Mouse (Mus musculus) kidney, adult 9 months (tissue): ENCODE results near the gene Mapk1ip1.

Source experiments
- DNase-seq: peaks from one replicate; pipeline ENCODE4 v3.0.0; 2022

Gene Mapk1ip1

DNA sequence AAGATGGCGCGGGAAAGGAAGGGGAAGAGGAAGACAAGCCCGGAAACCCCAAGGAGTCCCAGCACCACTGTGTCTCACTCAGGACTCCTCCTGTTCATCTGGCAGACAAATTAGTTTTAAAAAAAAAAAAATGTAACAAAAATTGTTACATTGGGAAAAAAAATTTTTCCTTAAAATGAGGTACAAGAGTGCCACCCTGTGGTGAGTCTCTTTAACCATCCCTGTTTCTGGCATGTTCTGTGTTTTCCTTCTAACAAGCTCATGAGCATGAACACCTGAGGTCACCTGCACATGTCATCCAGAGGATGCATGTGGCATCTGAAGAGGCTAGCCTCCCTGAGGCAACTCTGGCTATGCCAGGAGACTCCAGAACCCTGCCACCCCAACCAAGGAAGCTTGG lies 11.0 kb downstream of the Mapk1ip1 start:
- no peak for DNase-seq

GRCm38 (mm10) chr7:138827812-138828211 lies 18.3 kb downstream of the Mapk1ip1 start:
- peak; percentile 31 for DNase-seq

DNA sequence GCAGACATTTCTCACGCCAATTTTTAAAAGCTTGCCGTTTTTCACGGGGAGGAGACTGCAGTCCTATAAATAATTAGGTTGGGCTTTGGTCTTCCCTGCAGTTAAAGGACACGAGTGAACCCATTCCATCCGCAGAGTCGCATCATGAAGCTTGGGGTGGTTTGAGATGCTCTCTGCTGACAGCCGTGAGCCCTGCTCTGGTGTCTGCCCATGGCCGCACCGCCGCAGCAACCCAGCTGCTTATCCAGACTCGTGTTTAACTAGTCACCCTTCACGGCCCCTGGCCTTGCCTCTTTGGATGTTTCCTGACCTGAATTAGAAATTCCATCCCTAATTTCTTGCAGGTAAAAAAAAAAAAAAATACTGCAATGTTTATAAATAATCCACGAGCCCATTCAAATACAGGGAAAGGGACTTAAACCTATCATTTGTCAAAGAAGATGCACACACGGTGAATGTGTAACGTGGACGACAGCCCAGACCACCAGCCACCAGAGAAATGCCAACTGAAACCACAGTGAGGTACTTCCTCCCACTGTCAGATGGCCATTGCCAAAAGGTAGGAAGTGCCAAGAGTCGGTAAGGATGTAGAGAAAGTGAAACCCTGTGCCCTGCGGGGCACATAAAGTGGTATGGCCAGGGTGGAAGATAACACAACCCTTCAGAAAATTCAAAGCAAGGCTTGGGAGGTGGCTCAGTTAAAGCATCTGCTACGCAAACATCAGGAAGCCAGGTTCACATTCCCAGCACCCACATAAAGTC lies 20.9 kb downstream of the Mapk1ip1 start:
- DNase-seq = no peak

DNA sequence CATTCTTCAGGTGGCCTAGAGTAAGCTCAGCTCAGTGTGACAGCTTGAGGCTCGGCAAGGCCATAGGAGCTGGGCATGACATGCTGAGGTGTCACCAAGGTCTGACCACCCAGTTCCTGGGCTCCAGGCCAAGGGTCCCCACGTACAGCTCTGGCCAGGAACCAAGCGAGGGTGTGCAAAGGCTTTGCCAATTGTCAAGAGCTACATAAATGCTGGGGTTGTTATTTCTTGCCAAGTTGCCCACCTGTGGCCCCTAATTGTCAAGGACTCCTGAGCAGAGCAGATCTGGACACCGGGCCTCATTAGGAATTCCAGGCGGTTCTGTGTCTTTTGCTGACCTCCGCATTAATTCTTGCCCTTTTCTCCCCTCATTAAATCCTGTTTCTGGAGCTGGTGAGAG lies 21.6 kb downstream of the Mapk1ip1 start:
- no peak for DNase-seq

DNA sequence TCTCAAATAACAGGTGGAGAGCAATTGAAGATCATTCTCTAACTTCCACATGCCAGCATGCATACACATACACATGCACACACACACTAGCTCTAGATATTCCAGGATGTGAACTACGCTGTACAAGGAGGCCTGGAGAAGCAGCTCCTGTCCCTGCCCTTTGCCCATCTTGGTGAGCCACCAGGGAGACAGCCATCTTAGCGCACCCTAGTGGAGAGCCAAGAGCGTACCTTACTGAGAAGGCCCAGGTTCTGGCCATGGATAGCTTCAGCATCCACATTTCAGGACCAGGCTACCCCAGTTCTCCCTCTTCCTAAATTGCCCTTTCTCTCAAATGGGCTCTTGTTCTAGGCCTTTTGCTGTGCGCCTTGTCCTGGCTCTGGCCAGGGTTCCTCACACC lies 27.8 kb downstream of the Mapk1ip1 start:
- DNase-seq = peak; percentile 31

DNA sequence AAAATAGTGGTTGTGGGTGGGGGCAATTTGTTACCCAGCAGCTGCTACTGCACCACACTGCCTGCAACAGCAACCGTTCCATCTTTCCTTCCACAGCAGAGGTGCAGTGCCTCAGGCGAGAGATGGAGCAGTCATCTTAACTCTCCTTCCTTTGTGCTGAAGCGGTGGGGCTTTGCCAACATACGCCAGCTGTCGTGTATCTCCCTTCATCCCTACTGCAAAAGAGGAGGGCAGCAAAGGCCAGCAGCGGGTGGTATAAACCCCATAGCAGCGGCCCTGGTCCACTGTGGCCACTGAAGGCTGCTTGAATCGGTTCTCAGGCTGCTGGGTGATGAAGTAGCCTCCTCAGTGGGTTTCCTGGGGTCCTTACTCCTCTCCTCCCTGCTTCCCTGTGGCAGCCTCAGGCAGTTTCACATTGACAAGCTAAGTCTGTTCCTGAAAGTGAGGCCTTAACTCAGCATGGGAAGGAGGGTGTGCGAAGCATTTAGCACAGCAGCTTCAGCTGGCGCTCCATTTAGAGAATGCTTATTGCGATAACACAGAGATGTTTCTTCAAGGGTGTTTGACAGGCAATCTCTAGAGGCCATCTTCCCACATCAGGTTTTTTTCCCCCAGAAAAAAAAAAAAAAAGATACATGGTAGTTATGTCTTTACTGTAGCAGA lies 32.7 kb downstream of the Mapk1ip1 start:
- DNase-seq = no peak

- DNase-seq = no peak
Observed at GRCm38 (mm10) chr7:138807146-138807545, 38.9 kb downstream of the Mapk1ip1 start.

DNA sequence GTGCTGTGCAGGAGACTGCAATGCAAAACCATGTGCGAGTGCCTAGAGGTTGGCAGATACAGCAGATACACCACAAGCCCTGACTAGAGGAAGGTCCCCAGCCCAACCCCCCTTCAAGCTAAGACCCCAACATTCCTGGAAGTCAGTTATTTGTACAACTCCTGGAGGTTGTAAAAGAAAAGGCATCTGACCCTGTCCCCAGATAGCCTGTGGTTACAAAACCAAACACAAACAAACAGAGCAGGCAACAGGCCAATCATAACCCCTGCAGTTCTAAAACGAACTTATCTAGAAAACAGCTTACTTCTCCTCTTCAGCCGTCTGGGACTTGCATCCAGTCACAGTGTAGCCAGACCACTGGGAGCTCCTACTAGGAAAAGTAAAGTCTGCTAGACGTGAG lies 42.7 kb downstream of the Mapk1ip1 start:
- peak; percentile 17 for DNase-seq

DNA sequence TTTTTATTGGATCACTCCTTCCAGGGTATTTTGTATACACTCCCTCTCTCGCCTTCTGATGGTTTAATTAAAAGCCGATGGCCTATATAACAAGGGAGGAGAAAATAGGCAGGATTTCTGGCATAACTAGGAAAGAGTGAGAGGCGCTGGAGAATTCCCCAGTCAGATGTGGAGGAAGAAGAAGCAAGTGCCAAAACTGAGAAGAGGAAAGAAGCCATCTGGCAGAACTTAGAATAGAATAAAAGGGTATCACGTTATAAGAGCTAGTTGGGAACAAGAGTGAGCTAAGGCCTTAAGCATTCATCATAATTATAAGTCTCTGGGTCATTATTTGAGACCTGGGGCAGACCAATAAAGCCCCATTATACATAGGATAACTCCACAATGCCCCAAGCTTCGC lies 58.0 kb downstream of the Mapk1ip1 start:
- DNase-seq = no peak
